Mouse (Mus musculus) neural tube, embryonic 15.5 days (tissue): ENCODE results near the gene Zbtb11. TPM values are rescaled to one million over a fixed set of nuclear protein-coding genes. Genes with fewer than 3 reads are reported as not detected.

Source experiments
- ATAC-seq: fragments of 200-750 bp; cut with Nextera tagmentation; 2 replicates; pipeline ENCODE4 v1.8.0; 2017; ENCODE audit warnings: mild to moderate bottlenecking, moderate TSS enrichment, moderate library complexity; ENCODE audit not compliant: low FRiP score
- H3K27ac ChIP-seq: fragments of 300-500 bp; sonication (generic); replicated peaks from 2 replicates; pipeline ENCODE4 v1.5.1; 2015; ENCODE audit warnings: mild to moderate bottlenecking, inconsistent platforms
- H3K27me3 ChIP-seq: fragments of 300-500 bp; sonication (generic); replicated peaks from 2 replicates; pipeline ENCODE4 v1.6.1; 2015; ENCODE audit warnings: inconsistent platforms
- H3K36me3 ChIP-seq: fragments of 300-500 bp; sonication (generic); 2 replicates; pipeline ENCODE4 v1.6.1; 2015; ENCODE audit warnings: inconsistent platforms
- H3K4me1 ChIP-seq: fragments of 300-500 bp; sonication (generic); 2 replicates; pipeline ENCODE4 v1.6.1; 2015; ENCODE audit warnings: inconsistent platforms
- H3K4me2 ChIP-seq: fragments of 300-500 bp; sonication (generic); 2 replicates; pipeline ENCODE4 v1.6.1; 2015; ENCODE audit warnings: inconsistent platforms, mild to moderate bottlenecking, moderate library complexity
- H3K4me3 ChIP-seq: fragments of 300-500 bp; sonication (generic); replicated peaks from 2 replicates; pipeline ENCODE4 v1.5.1; 2015; ENCODE audit warnings: mild to moderate bottlenecking, inconsistent platforms
- H3K9ac ChIP-seq: fragments of 300-500 bp; sonication (generic); replicated peaks from 2 replicates; pipeline ENCODE4 v1.6.1; 2015; ENCODE audit warnings: mild to moderate bottlenecking, inconsistent platforms
- H3K9me3 ChIP-seq: fragments of 300-500 bp; sonication (generic); replicated peaks from 2 replicates; pipeline ENCODE4 v1.6.1; 2016; ENCODE audit warnings: inconsistent platforms
- WGBS: fragments of 180-500 bp; shearing (Covaris S2); methylation state at CpG from one replicate; pipeline ENCODE4 v1.1.7; 2015; ENCODE audit warnings: mixed read lengths; 5-methylcytosine and 5-hydroxymethylcytosine counted together
- polyA plus RNA-seq: library from polyadenylated mRNA; unstranded; fragments of >200 nt; fragmentation: Nextera tagmentation; extraction: Ambion mirVana; gene quantifications from 2 replicates; pipeline ENCODE4 v1.2.1, GENCODE M21; 2015

Zbtb11 gene
- polyA plus RNA-seq, 1 experiment from 2014 or later, result 23.7 TPM

GRCm38 (mm10) chr16:56056944-56057590 is 83.4 kb downstream of the Zbtb11 start:
- Histone ChIP-seq H3K4me1 (no peaks in the 10 kb centered on the region), H3K4me2 (no peak overlapping the region), H3K9ac (no peak overlapping the region), H3K36me3 (no peaks in the 10 kb centered on the region), H3K9me3 (no peaks in the 10 kb centered on the region), H3K4me3 (no peak overlapping the region), H3K27ac (no peak overlapping the region), H3K27me3 (no peaks in the 10 kb centered on the region)
- WGBS, result 25% methylated on average over 7 of the region's 7 CpGs
- ATAC-seq, result no peak

GRCm38 (mm10) chr16:56058151-56058550 is 84.5 kb downstream of the Zbtb11 start:
- WGBS, result 74% methylated on average over 10 of the region's 10 CpGs
- H3K9me3 ChIP-seq, result no peaks in the 10 kb centered on the region
- H3K9ac ChIP-seq, result no peak overlapping the region
- no peak overlapping the region for H3K4me3 ChIP-seq
- no peaks in the 10 kb centered on the region for H3K4me1 ChIP-seq
- H3K36me3 ChIP-seq, result no peaks in the 10 kb centered on the region
- no peak overlapping the region for H3K4me2 ChIP-seq
- no peaks in the 10 kb centered on the region for H3K27me3 ChIP-seq
- no peak overlapping the region for H3K27ac ChIP-seq
- ATAC-seq, result no peak

Other genes with a start within 250 kb of the Zbtb11 start
- gene Nfkbiz, start 135.0 kb upstream of the Zbtb11 start, polyA plus RNA-seq, result 2.0 and 3.3 TPM in 2 replicates
- gene Nxpe3, start 78.6 kb upstream of the Zbtb11 start, polyA plus RNA-seq, result 1.4 and 1.7 TPM in 2 replicates
- gene Cep97, start 39.0 kb upstream of the Zbtb11 start, polyA plus RNA-seq, result 11.0 and 12.3 TPM in 2 replicates
- gene Rpl24, start 7.6 kb upstream of the Zbtb11 start, polyA plus RNA-seq, result 485 and 506 TPM in 2 replicates
- 193 and 199 TPM in 2 replicates for gene Pcnp, start 55.9 kb downstream of the Zbtb11 start, polyA plus RNA-seq
- gene Trmt10c, start 63.9 kb downstream of the Zbtb11 start, polyA plus RNA-seq, result 18.9 and 20.9 TPM in 2 replicates
- 41.8 and 46.9 TPM in 2 replicates for gene Senp7, start 74.5 kb downstream of the Zbtb11 start, polyA plus RNA-seq
- 0.17 and 0.19 TPM in 2 replicates for gene Impg2, start 230.4 kb downstream of the Zbtb11 start, polyA plus RNA-seq